Mouse (Mus musculus) gastrocnemius, postnatal 25 days (tissue): Measurements from ENCODE around the gene Ccdc42. TPM values are rescaled to one million over a fixed set of nuclear protein-coding genes. Genes with fewer than 3 reads are reported as not detected.
A peak's percentile ranks its signal among the peaks of the same experiment; 100 is the strongest.

Source experiments
- DNase-seq: peaks from one replicate; pipeline ENCODE4 v3.0.0; 2022
- long read RNA-seq, 2 experiments: library from polyadenylated mRNA; stranded (forward); transcript quantifications; one replicate each; pipeline ENCODE4 v2.0.0; 2021
- total RNA-seq, 2 experiments: library from RNA; stranded (reverse); gene quantifications; 1 replicate in 1 of 2; 2 replicates in 1 of 2; pipeline ENCODE4 v1.2.3; 2021

The Ccdc42 gene
- not detected for total RNA-seq
- long read RNA-seq, experiment 1, result 0 reads
- long read RNA-seq, experiment 2, result 0 reads

GRCm38 (mm10) chr11:68586721-68587120 is at the start of gene Ccdc42:
Gene Ccdc42, plus strand, starts transcription at chr11:68587021.
- no peak for DNase-seq

GRCm38 (mm10) chr11:68539621-68540020 is 47.2 kb upstream of the Ccdc42 start:
- DNase-seq, result no peak

GRCm38 (mm10) chr11:68544554-68544953 is 42.3 kb upstream of the Ccdc42 start:
- no peak for DNase-seq

- DNase-seq, result no peak
These were observed 41.6 kb upstream of the Ccdc42 start for GRCm38 (mm10) chr11:68545172-68545571.

GRCm38 (mm10) chr11:68545682-68546222 is 41.1 kb upstream of the Ccdc42 start:
- no peak for DNase-seq

- DNase-seq, result no peak
These were observed 39.3 kb upstream of the Ccdc42 start for GRCm38 (mm10) chr11:68547484-68547883.

GRCm38 (mm10) chr11:68549597-68549996 is 37.2 kb upstream of the Ccdc42 start:
- no peak for DNase-seq

- DNase-seq, result no peak
These were observed 36.5 kb upstream of the Ccdc42 start for GRCm38 (mm10) chr11:68550358-68550757.

- peak; percentile 42 for DNase-seq
These were observed 32.8 kb upstream of the Ccdc42 start for GRCm38 (mm10) chr11:68553981-68554471.

- no peak for DNase-seq
These were observed 30.8 kb upstream of the Ccdc42 start, which contains the start of gene Mfsd6l for GRCm38 (mm10) chr11:68555918-68556584. Gene Mfsd6l, plus strand, starts transcription at chr11:68556186.

GRCm38 (mm10) chr11:68559546-68559945 is 27.3 kb upstream of the Ccdc42 start:
- no peak for DNase-seq

GRCm38 (mm10) chr11:68561957-68562950 is 24.6 kb upstream of the Ccdc42 start:
- DNase-seq, result no peak

- DNase-seq, result no peak
These were observed 22.3 kb upstream of the Ccdc42 start for GRCm38 (mm10) chr11:68564356-68565031.

GRCm38 (mm10) chr11:68565032-68565429 is 21.8 kb upstream of the Ccdc42 start:
- DNase-seq, result no peak

- DNase-seq, result peak; percentile 44
These were observed 20.3 kb upstream of the Ccdc42 start for GRCm38 (mm10) chr11:68566447-68567059.

GRCm38 (mm10) chr11:68570861-68571260 is 16.0 kb upstream of the Ccdc42 start:
- no peak for DNase-seq

- DNase-seq, result no peak
These were observed 9.7 kb upstream of the Ccdc42 start for GRCm38 (mm10) chr11:68577076-68577475.

- no peak for DNase-seq
These were observed 7.3 kb upstream of the Ccdc42 start for GRCm38 (mm10) chr11:68579462-68579881.

GRCm38 (mm10) chr11:68580566-68580965 is 6.3 kb upstream of the Ccdc42 start:
- no peak for DNase-seq

- no peak for DNase-seq
These were observed 3.6 kb upstream of the Ccdc42 start for GRCm38 (mm10) chr11:68583225-68583624.

GRCm38 (mm10) chr11:68583906-68584480 is 2.8 kb upstream of the Ccdc42 start:
- no peak for DNase-seq
